ENCODE assay signal across 9 mouse cellular contexts in the genomic region with DNA sequence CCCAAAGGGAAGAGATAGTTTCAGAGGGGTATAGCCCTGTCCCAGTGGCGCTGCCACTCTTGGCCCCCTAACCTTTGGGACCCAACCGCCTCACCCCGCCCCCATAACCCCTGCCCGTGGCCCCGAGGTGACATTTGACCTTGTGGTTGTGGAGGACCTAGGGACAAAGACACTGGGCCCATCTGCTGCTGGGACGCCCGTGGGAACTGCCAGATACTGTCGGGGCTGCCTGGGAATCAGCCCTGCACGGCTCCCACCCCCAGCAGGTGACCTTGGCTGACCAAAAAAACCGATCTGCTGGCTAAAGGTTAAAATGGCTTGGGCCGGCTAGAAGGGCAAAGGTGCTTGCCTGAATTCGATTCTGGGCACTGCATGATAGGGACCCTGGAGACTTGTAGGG. TPM values are rescaled to one million over a fixed set of nuclear protein-coding genes. Genes with fewer than 3 reads are reported as not detected.
DNase-seq lines count a peak whose midpoint lies in the region; ATAC-seq lines count a peak whose summit lies in the region.
"Had no signal": no experiment of that assay in that cellular context is flagged by ENCODE, and none has a peak within 500 bp of the region (broad histone marks: within the 10 kb centered on the region; RNA-seq: fewer than 3 reads in every experiment).

No protein-coding gene starts in this region.

- peaks cover 54% of the 10 kb centered on the region for H3K4me1 ChIP-seq in hindbrain, embryonic 10.5 days (replicated peaks)
- peaks cover 33% of the 10 kb centered on the region for H3K4me1 ChIP-seq in hindbrain, embryonic 16.5 days (ENCODE audit: control insufficient read depth, insufficient read depth, low read depth, low read length)
- H3K4me1 ChIP-seq in embryonic facial prominence, embryonic 11.5 days (ENCODE audit: control insufficient read depth, insufficient read depth, low read length): peaks cover 8% of the 10 kb centered on the region
- H3K4me1 ChIP-seq in neural tube, embryonic 13.5 days (replicated peaks): peaks cover 45% of the 10 kb centered on the region

- 6% methylated on average over 12 of the region's 12 CpGs for WGBS in hindbrain, embryonic 10.5 days
- WGBS in hindbrain, embryonic 16.5 days: 11% methylated on average over 12 of the region's 12 CpGs
- 10% methylated on average over 12 of the region's 12 CpGs for WGBS in embryonic facial prominence, embryonic 11.5 days
- 10% methylated on average over 12 of the region's 12 CpGs for whole genome bisulfite sequencing in neural tube, embryonic 13.5 days

- H3K27ac ChIP-seq in hindbrain, embryonic 10.5 days: peak overlapping the region; percentile 99
- no peak overlapping the region for H3K27ac ChIP-seq in hindbrain, embryonic 16.5 days (ENCODE audit: low read depth, low read length)
- H3K27ac ChIP-seq in embryonic facial prominence, embryonic 11.5 days (replicated peaks; ENCODE audit: low read depth, low read length): peak overlapping the region; percentile 56; the same call in 1 of the 2 replicates
- peak overlapping the region; percentile 92; the same call in 1 of the 2 replicates for H3K27ac ChIP-seq in neural tube, embryonic 13.5 days (replicated peaks)

- peaks cover 7% of the 10 kb centered on the region for H3K36me3 ChIP-seq in hindbrain, embryonic 10.5 days
- no peaks in the 10 kb centered on the region for H3K36me3 ChIP-seq in hindbrain, embryonic 16.5 days (ENCODE audit: control insufficient read depth, insufficient read depth, low read length)
- no peaks in the 10 kb centered on the region for H3K36me3 ChIP-seq in embryonic facial prominence, embryonic 11.5 days (replicated peaks; ENCODE audit: control insufficient read depth, insufficient read depth, low read depth, low read length)
- H3K36me3 ChIP-seq in neural tube, embryonic 13.5 days: no peaks in the 10 kb centered on the region

- peak; percentile 73 for DNase-seq in hindbrain, embryonic 10.5 days (ENCODE audit: low spot score)
- no peak for DNase-seq in embryonic facial prominence, embryonic 11.5 days (ENCODE audit: low spot score)
- DNase-seq in kidney, postnatal 25 days: peak; percentile 51 to 72
- no peak for DNase-seq in c-Kit-positive CD71-positive TER-119-positive erythroid progenitor cells, embryonic 14.5 days (ENCODE audit: low spot score)
- no peak for DNase-seq in frontal cortex, postnatal 10 days (ENCODE audit: low spot score in 2 of 2)
- no peak for DNase-seq in right cerebral cortex, postnatal 25 days
- DNase-seq: lung, adult 2 months had no signal

- no peak overlapping the region for H3K4me2 ChIP-seq in hindbrain, embryonic 16.5 days (ENCODE audit: low read length)
- no peak overlapping the region for H3K4me2 ChIP-seq in embryonic facial prominence, embryonic 11.5 days (ENCODE audit: low read depth, low read length)
- no peak overlapping the region for H3K4me2 ChIP-seq in neural tube, embryonic 13.5 days

- H3K27me3 ChIP-seq in hindbrain, embryonic 10.5 days (ENCODE audit: insufficient read depth, poor library complexity, severe bottlenecking): no peaks in the 10 kb centered on the region
- no peaks in the 10 kb centered on the region for H3K27me3 ChIP-seq in hindbrain, embryonic 16.5 days (replicated peaks; ENCODE audit: control insufficient read depth, insufficient read depth, low read length)
- no peaks in the 10 kb centered on the region for H3K27me3 ChIP-seq in embryonic facial prominence, embryonic 11.5 days (ENCODE audit: control insufficient read depth, insufficient read depth, low read length)
- H3K27me3 ChIP-seq in neural tube, embryonic 13.5 days: no peaks in the 10 kb centered on the region

- H3K4me3 ChIP-seq in hindbrain, embryonic 10.5 days: peak overlapping the region; percentile 98
- H3K4me3 ChIP-seq in hindbrain, embryonic 16.5 days (ENCODE audit: low read length): no peak overlapping the region
- no peak overlapping the region for H3K4me3 ChIP-seq in embryonic facial prominence, embryonic 11.5 days (ENCODE audit: low read depth, low read length)
- H3K4me3 ChIP-seq in neural tube, embryonic 13.5 days: no peak overlapping the region

- no peak for ATAC-seq in hindbrain, embryonic 16.5 days
- no peak for ATAC-seq in embryonic facial prominence, embryonic 11.5 days (replicated peaks; ENCODE audit: insufficient number of reproducible peaks, low FRiP score, low TSS enrichment, low read depth)
- ATAC-seq in neural tube, embryonic 13.5 days (ENCODE audit: low read depth): no peak

- no peak overlapping the region for H3K9ac ChIP-seq in hindbrain, embryonic 16.5 days (ENCODE audit: low read depth, low read length)
- peak overlapping the region; percentile 18 for H3K9ac ChIP-seq in embryonic facial prominence, embryonic 11.5 days (replicated peaks; ENCODE audit: low read length)
- H3K9ac ChIP-seq in neural tube, embryonic 13.5 days: no peak overlapping the region

- H3K9me3 ChIP-seq in hindbrain, embryonic 10.5 days: no peaks in the 10 kb centered on the region
- H3K9me3 ChIP-seq in hindbrain, embryonic 16.5 days (ENCODE audit: control insufficient read depth, low read length): no peaks in the 10 kb centered on the region
- no peaks in the 10 kb centered on the region for H3K9me3 ChIP-seq in embryonic facial prominence, embryonic 11.5 days (replicated peaks; ENCODE audit: control insufficient read depth, low read length)
- no peaks in the 10 kb centered on the region for H3K9me3 ChIP-seq in neural tube, embryonic 13.5 days

RNA-seq across cellular contexts. Expression of gene Nr2f6, which starts 1.6 kb away (rescaled TPM):
- 125 and 139 TPM in 2 replicates for polyA plus RNA-seq in hindbrain, embryonic 10.5 days (2016; fragmentation: Nextera tagmentation; extraction: Ambion mirVana)
- polyA plus RNA-seq in hindbrain, embryonic 16.5 days (2015; fragmentation: Nextera tagmentation; extraction: Ambion mirVana): 20.7 and 23.6 TPM in 2 replicates
- polyA plus RNA-seq in embryonic facial prominence, embryonic 11.5 days (2014; fragmentation: Nextera tagmentation; extraction: Ambion mirVana): 53.7 and 62.5 TPM in 2 replicates
- polyA plus RNA-seq in neural tube, embryonic 13.5 days (2015; fragmentation: Nextera tagmentation; extraction: Ambion mirVana): 27.9 and 30.3 TPM in 2 replicates

RNA-seq across cellular contexts. Expression of gene Ushbp1, which starts 12.2 kb away (rescaled TPM):
- 5.8 and 7.2 TPM in 2 replicates for polyA plus RNA-seq in hindbrain, embryonic 10.5 days (2016; fragmentation: Nextera tagmentation; extraction: Ambion mirVana)
- polyA plus RNA-seq in hindbrain, embryonic 16.5 days (2015; fragmentation: Nextera tagmentation; extraction: Ambion mirVana): 7.3 and 9.5 TPM in 2 replicates
- 2.9 and 4.3 TPM in 2 replicates for polyA plus RNA-seq in embryonic facial prominence, embryonic 11.5 days (2014; fragmentation: Nextera tagmentation; extraction: Ambion mirVana)
- polyA plus RNA-seq in neural tube, embryonic 13.5 days (2015; fragmentation: Nextera tagmentation; extraction: Ambion mirVana): 6.1 and 7.3 TPM in 2 replicates

RNA-seq across cellular contexts. Expression of gene Ocel1, which starts 12.3 kb away (rescaled TPM):
- 7.5 and 8.1 TPM in 2 replicates for polyA plus RNA-seq in hindbrain, embryonic 10.5 days (2016; fragmentation: Nextera tagmentation; extraction: Ambion mirVana)
- polyA plus RNA-seq in hindbrain, embryonic 16.5 days (2015; fragmentation: Nextera tagmentation; extraction: Ambion mirVana): 5.5 and 6.3 TPM in 2 replicates
- 2.1 and 2.2 TPM in 2 replicates for polyA plus RNA-seq in embryonic facial prominence, embryonic 11.5 days (2014; fragmentation: Nextera tagmentation; extraction: Ambion mirVana)
- polyA plus RNA-seq in neural tube, embryonic 13.5 days (2015; fragmentation: Nextera tagmentation; extraction: Ambion mirVana): 4.3 and 6.0 TPM in 2 replicates

RNA-seq across cellular contexts. Expression of gene Babam1, which starts 13.3 kb away (rescaled TPM):
- polyA plus RNA-seq in hindbrain, embryonic 10.5 days (2016; fragmentation: Nextera tagmentation; extraction: Ambion mirVana): 112 and 121 TPM in 2 replicates
- polyA plus RNA-seq in hindbrain, embryonic 16.5 days (2015; fragmentation: Nextera tagmentation; extraction: Ambion mirVana): 97.3 and 101 TPM in 2 replicates
- 93.6 and 111 TPM in 2 replicates for polyA plus RNA-seq in embryonic facial prominence, embryonic 11.5 days (2014; fragmentation: Nextera tagmentation; extraction: Ambion mirVana)
- polyA plus RNA-seq in neural tube, embryonic 13.5 days (2015; fragmentation: Nextera tagmentation; extraction: Ambion mirVana): 96.0 and 96.6 TPM in 2 replicates

RNA-seq across cellular contexts. Expression of gene Use1, which starts 16.7 kb away (rescaled TPM):
- polyA plus RNA-seq in hindbrain, embryonic 10.5 days (2016; fragmentation: Nextera tagmentation; extraction: Ambion mirVana): 74.4 and 84.6 TPM in 2 replicates
- 115 and 120 TPM in 2 replicates for polyA plus RNA-seq in hindbrain, embryonic 16.5 days (2015; fragmentation: Nextera tagmentation; extraction: Ambion mirVana)
- polyA plus RNA-seq in embryonic facial prominence, embryonic 11.5 days (2014; fragmentation: Nextera tagmentation; extraction: Ambion mirVana): 78.0 and 81.0 TPM in 2 replicates
- polyA plus RNA-seq in neural tube, embryonic 13.5 days (2015; fragmentation: Nextera tagmentation; extraction: Ambion mirVana): 109 and 111 TPM in 2 replicates

Comparison
In these comparisons a context has a peak if more than half of its experiments do, and no peak if none do; other contexts are left out.
1. DNase-seq: peak in hindbrain, embryonic 10.5 days (single experiment) and kidney, postnatal 25 days (2 of 2); none in embryonic facial prominence, embryonic 11.5 days (single experiment), c-Kit-positive CD71-positive TER-119-positive erythroid progenitor cells, embryonic 14.5 days (single experiment), frontal cortex, postnatal 10 days (0 of 2) and right cerebral cortex, postnatal 25 days (single experiment).